Mouse (Mus musculus) CH12.LX (cell line): Measurements from ENCODE around the gene Ftsj3.

Experiments
- CHD1 ChIP-seq: IDR thresholded peaks from 2 replicates; pipeline ENCODE4 v1.6.1; 2012; ENCODE audit warnings: low read depth, low read length, improper control_type of control experiment, inconsistent platforms
- CTCF ChIP-seq, 2 experiments: IDR thresholded peaks in 1 of 2; conservative IDR thresholded peaks in 1 of 2; 2 replicates each; pipeline ENCODE4 v1.5.1; 2011 to 2012; ENCODE audit warnings: low read depth in 2 of 2, low read length in 2 of 2, improper control_type of control experiment in 1 of 2, inconsistent platforms in 1 of 2, mild to moderate bottlenecking in 1 of 2, moderate library complexity in 1 of 2
- GABPA ChIP-seq: IDR thresholded peaks from 2 replicates; pipeline ENCODE4 v1.6.1; 2012; ENCODE audit warnings: low read depth, low read length, improper control_type of control experiment, inconsistent platforms; ENCODE audit not compliant: insufficient replicate concordance
- HCFC1 ChIP-seq: IDR thresholded peaks from 2 replicates; pipeline ENCODE4 v1.6.1; 2012; ENCODE audit warnings: low read depth, mild to moderate bottlenecking, inconsistent platforms, low read length, improper control_type of control experiment
- MEF2A ChIP-seq: IDR thresholded peaks from 2 replicates; pipeline ENCODE4 v1.6.1; 2014; ENCODE audit warnings: low read depth, mild to moderate bottlenecking, inconsistent platforms, low read length, improper control_type of control experiment, borderline replicate concordance
- MXI1 ChIP-seq: IDR thresholded peaks from 2 replicates; pipeline ENCODE4 v1.6.1; 2011; ENCODE audit warnings: mild to moderate bottlenecking, low read depth, low read length, improper control_type of control experiment
- MYC ChIP-seq: IDR thresholded peaks from 2 replicates; pipeline ENCODE4 v1.6.1; 2011; ENCODE audit warnings: low read depth, mild to moderate bottlenecking, improper control_type of control experiment, low read length
- POLR2A ChIP-seq: IDR thresholded peaks from 2 replicates; pipeline ENCODE4 v1.6.1; 2011; ENCODE audit warnings: low read depth, mild to moderate bottlenecking, improper control_type of control experiment, low read length
- POLR2AphosphoS2 ChIP-seq: IDR thresholded peaks from 2 replicates; pipeline ENCODE4 v1.6.1; 2011; ENCODE audit warnings: low read depth, low read length, improper control_type of control experiment
- TCF12 ChIP-seq: IDR thresholded peaks from 2 replicates; pipeline ENCODE4 v1.6.1; 2014; ENCODE audit warnings: low read depth, mild to moderate bottlenecking, inconsistent platforms, low read length, improper control_type of control experiment
- ZKSCAN1 ChIP-seq: IDR thresholded peaks from 2 replicates; pipeline ENCODE4 v1.6.1; 2012; ENCODE audit warnings: low read depth, inconsistent platforms, low read length, improper control_type of control experiment, borderline replicate concordance

DNA sequence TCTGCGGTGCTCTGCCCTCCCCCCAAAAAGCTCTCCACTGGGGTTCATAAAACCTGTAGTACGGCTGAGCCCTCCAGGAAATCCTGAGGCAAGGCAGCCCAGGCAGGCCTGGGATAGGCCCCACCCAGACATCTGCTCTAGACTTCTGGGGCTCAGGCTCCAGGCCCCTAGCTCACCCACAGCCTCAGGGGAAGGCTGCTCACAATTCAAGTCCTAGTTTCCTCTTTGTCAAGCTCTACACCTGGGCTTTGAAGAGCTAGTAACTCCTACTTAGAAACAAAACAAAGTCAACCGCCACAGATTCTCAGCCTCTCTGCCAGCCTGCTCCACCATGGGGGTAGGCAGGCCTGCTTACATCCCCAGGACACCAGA, 13.2 kb upstream of the Ftsj3 start:
- TF ChIP-seq POLR2A (no peak), CTCF (conservative IDR thresholded peaks at IDR 0.05 in 1 of 2, IDR thresholded peaks at IDR 0.05 in 1 of 2; ENCODE audit: low read depth in 2 of 2, low read length in 2 of 2) (no peak), HCFC1 (no peak), GABPA (no peak), MXI1 (no peak), POLR2AphosphoS2 (no peak), ZKSCAN1 (no peak), MEF2A (no peak), MYC (no peak), CHD1 (no peak), TCF12 (peak; percentile 15; the same call in 1 of the 2 replicates)
